Mouse (Mus musculus) bone marrow, adult 2 months (tissue): ENCODE measurements at regions not wholly inside any gene's neighbourhood (a gene's known extent, or its start where the extent isn't known, plus 50 kb on each side); places are given as distances from the start of the nearest gene placed in this dataset.

Source experiments
- CTCF ChIP-seq: fragments of 200-500 bp; IDR thresholded peaks from 2 replicates; pipeline ENCODE4 v1.5.1; 2011; ENCODE audit warnings: low read length, control low read depth; ENCODE audit not compliant: control insufficient read depth, insufficient read depth
- POLR2A ChIP-seq: fragments of 200-500 bp; IDR thresholded peaks from 2 replicates; pipeline ENCODE4 v1.6.1; 2011; ENCODE audit warnings: low read depth, mild to moderate bottlenecking, control low read depth, low read length, borderline replicate concordance; ENCODE audit not compliant: control insufficient read depth

DNA sequence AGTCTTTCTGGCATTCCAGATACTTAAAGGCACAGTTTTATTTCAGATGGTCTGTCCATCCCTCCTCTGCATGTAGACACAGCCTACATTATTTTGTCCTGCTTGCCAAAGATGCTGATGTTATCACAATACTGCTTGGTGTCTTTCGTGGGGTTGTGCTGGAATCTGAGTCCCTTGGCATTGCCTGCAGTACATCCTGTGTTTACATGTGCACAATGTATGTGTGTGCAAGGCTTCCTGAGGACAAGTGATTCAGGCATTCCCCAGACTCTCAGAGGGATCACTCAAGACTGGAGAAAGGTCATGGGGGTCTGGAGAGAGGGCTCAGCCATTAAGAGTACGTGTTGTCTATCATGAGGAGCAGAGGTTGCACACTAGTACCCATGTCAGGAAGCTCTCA lies 60.0 kb upstream of the Sh3bp4 start:
- TF ChIP-seq POLR2A, result no peak
- TF ChIP-seq CTCF, result no peak
